Mouse (Mus musculus) urinary bladder, postnatal 36 days (tissue): ENCODE measurements around the gene Fxyd3.
A peak's percentile ranks its signal among the peaks of the same experiment; 100 is the strongest.

Experiments used
- DNase-seq, 2 experiments: peaks; one replicate each; pipeline ENCODE4 v3.0.0; 2022; ENCODE audit warnings: low spot score in 2 of 2, mixed read lengths in 1 of 2

Fxyd3 gene

DNA sequence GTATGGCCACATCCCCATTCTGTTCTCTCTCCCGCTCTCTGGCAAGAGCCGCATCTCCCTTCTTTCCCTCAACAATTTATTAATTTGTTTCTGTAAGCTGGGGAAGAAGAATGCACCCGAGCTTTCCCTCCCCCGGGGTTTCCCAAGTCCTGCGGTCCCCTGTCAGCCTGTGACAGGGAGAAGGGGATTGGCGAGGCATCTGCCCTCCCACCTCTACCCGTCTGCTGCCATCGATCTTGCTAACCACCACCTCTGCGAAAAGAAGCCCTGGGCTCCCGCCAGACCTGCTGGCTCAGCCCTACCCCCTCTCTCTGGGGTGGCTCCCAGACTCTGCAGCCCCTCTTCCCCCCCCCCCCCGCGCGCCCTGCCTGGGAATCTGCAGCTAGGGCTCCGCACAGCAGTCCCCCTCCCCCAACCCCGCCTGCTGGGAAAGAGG is 26.6 kb downstream of the Fxyd3 start:
- DNase-seq: no peak

GRCm38 (mm10) chr7:31049135-31049845 is 27.2 kb downstream of the Fxyd3 start:
- no peak for DNase-seq

- no peak for DNase-seq
Observed at GRCm38 (mm10) chr7:31042431-31042910, 34.0 kb downstream of the Fxyd3 start, which contains the start of gene Fxyd5. Gene Fxyd5, minus strand, starts transcription at chr7:31042481.

DNA sequence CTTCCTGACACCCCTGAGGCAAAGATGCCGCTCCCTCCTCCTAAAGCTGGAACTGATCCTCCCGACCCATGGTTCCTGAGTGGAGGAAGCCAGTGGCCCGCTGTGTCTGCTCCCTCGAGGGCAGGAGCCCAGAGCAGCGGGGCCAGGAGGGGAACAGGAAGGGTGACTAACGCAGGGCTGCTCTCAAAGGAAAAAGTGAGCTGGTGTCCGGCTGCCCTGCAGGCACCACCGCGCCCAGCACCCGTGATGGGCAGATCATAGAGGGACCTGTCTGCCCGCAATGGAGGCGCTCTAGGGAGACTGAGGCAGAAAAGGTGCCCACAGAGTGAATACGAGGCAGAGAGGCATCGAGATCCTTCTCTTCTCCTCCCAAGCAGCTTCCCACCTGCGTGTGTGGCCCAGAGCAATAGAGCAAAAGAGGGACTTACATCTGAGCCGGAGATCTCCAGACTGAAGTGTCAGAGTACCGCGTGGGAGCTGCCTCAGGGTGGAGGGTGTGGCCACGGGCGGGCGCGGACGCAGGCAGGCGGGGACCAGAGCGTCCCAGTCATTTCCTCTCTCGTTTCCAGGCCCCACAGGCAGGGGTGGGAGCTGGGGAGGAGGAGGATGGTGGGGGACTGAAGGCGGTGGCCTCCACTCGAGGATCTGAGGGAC is 34.7 kb downstream of the Fxyd3 start:
- peak; percentile 57 to 58 for DNase-seq

DNA sequence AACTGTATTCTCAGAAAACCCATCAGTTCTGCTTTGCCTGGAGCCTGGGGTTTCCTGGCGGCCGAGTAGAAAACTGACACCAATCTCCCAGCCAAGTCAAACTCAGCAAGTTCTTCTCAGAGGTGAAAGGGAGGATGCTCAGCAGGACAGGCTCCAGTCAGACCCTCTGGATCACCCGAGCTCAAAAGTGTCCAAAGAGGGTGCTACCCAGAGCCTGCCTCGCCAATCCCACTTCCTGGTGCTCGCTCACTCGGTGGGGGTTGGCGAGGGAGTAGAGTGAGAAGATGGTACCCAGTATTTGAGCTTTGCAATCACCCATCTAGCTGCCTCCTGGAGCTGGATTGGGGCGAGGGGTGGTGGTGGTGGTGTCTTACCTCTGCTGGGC is 35.5 kb downstream of the Fxyd3 start:
- DNase-seq: no peak

GRCm38 (mm10) chr7:31040281-31041022 is 36.1 kb downstream of the Fxyd3 start:
- DNase-seq: no peak

DNA sequence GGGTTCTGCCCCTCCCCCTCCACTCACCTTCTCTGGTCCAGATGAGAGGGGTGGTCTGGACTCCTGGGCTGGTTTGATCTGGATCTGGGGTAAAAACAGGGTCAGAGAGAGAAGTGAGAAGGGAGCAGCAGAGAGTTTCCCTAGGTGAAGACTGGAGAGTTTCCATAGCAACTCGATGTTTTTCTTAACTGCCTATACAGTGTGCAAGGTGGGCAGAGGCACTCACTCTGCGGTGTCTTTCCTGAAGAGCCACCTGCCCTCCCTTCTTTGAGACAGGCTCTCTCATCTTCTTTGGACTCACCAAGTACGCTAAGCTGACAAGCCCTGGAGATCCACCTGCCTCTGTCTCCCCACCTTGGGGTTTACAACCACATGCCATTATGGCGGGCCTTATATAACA is 37.5 kb downstream of the Fxyd3 start:
- DNase-seq: no peak

- DNase-seq: no peak
Observed at GRCm38 (mm10) chr7:31037675-31038074, 38.8 kb downstream of the Fxyd3 start.

DNA sequence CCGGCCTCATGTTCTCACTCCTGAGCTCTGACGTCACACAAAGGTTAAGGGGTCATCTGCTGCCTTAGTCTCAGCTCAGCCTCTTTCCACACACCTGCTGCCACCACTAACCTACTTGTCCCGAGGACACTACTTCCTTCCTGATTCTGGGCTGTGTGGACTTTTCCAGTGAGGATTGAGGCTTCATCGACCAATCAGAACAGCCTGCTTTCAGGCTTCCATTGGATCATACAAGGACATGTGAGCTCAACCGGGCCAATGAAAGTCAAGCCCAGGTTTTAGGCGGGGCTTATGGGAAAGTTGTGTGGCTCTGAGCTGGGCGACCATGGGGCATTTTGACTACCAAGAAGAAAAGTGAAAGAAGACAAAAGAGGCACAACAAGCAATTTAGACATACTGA is 39.6 kb downstream of the Fxyd3 start:
- no peak for DNase-seq

DNA sequence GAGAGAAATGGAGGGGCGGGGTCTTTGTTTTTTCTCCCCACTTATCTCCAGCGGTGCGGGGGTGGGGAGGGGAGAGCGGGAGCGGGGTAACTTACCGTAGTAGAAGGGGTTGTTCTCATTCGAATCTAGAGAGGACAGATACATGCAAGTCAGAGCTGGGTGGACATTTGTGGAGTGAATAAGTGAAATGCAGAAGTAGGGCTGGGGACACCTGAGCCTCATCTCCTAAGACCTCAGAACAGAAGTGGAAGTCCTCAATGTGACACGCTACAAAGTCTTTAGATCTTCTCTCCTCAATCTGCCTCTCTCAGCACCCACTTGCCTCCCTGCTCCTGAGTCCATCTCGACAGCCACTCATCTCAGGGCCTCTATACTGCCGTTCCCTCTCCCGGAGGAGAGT is 41.2 kb downstream of the Fxyd3 start:
- DNase-seq: no peak

DNA sequence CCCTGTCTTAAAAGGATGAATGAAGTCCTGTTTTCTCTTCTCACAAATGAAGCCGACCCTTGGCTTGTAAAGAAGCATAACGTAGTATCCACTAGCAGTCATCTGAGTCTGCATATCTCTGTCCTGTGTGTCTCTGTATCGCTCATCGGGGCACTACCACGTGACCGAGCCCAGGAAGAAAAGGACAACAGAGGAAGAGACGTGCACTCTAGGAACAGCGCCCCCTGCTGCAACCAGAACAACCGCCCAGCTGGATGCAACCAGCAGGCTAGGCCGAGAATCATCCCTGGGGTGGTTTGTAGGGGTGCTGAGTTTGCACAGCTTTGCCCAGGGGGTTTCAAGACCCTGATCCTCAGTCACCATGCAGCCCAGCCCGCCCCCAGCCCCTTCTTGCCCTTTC is 41.7 kb downstream of the Fxyd3 start:
- no peak for DNase-seq

DNA sequence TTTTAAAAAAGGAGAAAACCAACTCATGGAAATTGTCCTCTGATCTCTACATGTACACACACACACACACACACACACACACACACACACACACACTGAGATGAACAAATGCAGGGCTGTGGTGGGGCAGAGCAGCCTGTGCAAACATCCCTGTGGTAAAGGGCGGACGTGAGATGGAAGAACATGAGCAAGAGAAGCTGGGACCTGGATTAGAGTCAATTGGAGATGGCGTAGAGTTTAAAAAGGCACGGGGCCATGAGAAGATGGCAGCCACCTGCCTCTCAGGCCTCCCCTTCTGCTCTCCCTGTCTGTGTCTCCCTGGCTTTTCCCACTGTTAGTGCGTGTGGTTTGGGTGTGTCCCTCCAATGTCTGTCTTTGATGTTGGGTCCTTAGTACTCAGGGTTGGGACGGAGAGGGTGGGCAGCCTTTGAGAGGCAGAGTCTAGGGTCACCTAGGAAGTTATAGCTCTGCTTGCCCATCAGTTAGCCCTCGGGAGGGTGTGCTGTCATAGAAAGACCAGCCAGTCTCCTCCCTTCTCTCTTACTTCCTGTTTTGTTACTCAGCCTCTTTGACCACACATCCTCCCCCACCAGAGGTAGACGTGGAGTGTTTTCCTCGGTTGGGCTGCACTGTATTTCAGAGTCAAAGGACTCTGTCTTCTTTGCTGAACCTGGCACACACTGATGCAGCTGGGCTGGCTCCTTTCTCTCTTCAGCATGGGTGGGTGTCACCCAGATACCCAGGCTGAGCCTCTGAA is 42.9 kb downstream of the Fxyd3 start:
- DNase-seq: no peak

GRCm38 (mm10) chr7:31031731-31032130 is 44.8 kb downstream of the Fxyd3 start:
- no peak for DNase-seq

DNA sequence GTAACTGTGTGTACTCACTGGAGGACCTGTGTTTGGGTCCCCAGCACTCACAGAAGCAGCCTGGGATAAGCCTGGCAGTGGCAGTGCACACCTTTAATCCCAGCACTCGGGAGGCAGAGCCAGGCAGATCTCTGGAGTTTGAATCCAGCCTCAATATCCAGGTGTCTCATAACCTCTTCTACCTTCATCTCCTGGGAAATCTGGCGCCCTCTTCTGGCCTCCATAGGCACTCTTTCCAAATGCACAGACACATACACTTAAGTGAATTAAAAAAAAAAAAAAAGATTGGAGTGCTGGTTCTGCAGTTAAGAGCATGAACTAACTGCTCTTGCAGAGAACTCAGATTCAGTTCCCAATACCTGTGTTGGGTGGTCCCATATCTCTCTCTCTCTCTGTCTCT is 45.8 kb downstream of the Fxyd3 start:
- DNase-seq: no peak

- no peak for DNase-seq
Observed at GRCm38 (mm10) chr7:31028609-31029008, 47.9 kb downstream of the Fxyd3 start.
